Mouse (Mus musculus): ENCODE measurements around the gene Gm21992.

Gm21992 gene

DNA sequence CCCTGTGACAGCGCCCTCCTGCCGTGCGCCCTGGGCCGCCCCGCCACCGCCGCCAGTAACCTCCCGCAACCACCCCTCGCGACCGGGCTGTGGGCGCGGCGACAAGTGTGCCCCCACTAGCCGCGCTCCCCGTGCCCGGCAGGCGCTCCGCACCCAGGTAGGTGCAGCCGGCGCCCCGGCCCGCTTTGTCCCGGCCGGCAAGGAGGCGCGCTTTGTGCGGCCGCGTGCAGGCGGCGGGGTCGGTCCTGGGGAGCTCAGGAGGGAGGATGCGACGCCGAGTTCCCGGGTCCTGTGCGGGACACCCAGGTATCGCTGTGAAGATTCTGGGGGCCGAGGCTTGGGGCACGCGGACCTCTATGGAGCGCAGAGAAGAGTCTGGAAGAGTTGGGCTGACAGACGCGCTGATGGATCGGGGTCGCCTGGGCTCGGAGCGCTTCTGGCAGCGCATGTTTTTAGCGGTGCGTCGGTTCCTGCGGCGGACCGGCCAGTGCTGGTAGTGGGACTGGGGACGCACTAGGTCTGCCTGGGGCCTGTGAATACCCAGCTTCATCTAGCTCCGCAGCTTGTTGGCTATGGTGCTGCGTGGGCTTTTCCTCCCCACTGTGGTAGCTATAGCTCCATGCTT lies 99.1 kb downstream of the Gm21992 start:
- no peak for TF ChIP-seq GATA4 (IDR thresholded peaks at IDR 0.05; ENCODE audit: insufficient replicate concordance, low read length)

DNA sequence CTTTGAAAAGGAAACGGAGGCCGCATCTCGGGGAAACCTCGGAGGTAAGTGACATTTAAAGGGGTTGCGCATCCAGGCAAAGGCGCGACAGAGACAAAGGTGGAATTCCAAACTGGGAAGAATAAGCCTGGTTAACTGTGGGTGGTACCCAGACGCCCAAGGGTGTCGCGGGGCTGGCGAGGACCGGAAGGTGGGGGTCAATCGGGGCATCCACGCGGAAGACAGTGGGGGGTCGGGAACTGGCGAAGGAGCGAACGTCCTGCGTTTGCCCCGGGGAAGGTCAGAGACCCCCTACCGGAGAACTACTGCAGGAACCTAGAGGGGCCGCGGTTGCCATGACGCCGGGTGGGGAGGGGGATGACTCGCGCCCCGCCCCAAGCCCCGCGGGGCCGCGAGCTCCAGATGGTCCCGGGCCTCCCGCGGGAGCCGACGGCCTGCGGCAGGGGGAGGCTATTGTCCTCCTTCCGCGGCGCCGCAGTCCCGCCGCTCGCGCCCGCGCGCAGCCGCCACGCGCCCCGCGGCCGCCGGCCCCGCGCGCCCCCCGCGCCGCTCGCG lies 99.7 kb downstream of the Gm21992 start:
- TF ChIP-seq GATA4 (IDR thresholded peaks at IDR 0.05; ENCODE audit: insufficient replicate concordance, low read length): no peak

DNA sequence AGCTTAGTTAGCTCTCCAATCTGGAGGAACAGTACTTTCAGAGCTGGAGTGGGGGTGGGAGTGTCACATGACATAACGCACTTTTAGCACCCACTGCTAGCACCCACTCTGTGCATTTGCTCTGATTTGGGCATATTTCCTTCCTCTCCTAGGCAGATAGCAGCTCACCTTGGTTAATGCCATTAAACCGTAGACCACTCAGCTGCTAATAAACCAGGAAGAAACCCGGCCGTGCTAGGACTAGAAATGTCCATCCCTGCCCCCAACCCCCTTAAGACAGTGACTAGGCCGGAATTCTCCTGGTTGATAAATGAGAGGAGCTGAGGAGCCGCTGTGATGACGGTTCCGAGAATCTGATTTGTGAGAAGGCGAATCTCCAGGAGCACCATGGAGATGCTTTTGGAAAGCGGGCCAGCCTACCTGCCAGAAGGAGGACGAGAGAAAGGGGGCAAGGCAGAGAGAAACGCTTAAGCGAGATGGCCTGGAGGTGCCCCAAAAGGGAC lies 100.3 kb downstream of the Gm21992 start, which contains the start of gene Sptbn2:
Gene Sptbn2 (plus strand): TSS at position 70 of the 503 bp plus-strand sequence.
- no peak for TF ChIP-seq GATA4 (IDR thresholded peaks at IDR 0.05; ENCODE audit: insufficient replicate concordance, low read length)

DNA sequence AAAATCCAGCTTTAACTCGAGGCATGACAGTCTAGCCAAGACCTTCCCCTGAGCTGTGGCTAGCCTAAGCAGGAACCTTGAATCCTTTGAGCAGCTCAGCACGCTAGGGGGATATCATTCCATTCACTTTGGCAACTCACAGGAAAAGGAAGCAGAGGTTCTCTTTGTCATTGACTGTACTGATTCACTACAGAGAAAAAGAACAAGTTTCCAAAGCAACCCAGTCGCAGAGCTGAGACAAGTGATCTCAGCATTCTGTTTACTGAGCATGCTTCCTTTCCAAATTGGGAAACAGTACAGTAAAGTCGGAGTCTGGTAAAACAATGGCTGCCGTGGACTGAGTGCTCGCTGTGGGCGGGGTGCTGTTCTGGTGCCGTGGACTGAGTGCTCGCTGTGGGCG lies 102.6 kb downstream of the Gm21992 start:
- no peak for TF ChIP-seq GATA4 (IDR thresholded peaks at IDR 0.05; ENCODE audit: insufficient replicate concordance, low read length)

DNA sequence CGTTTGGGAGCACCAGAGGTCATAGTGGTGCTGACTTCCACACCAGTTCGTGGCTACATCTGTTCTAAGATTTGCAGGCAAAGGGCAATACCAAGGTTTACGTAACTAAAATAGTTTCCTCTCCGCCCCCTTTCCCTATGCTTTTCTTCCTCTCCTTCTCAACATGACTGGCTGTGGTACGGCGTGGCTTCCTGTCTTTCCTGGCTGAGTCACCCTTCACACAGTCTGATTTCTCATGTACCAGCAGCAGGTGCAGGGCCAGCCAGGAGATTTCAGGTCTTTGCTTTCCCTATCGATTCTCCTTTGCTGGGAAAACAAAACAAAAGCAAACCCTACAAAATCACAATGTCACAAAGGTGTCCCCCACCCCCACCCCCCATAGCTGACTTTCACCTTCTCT lies 110.2 kb downstream of the Gm21992 start:
- TF ChIP-seq GATA4 (IDR thresholded peaks at IDR 0.05; ENCODE audit: insufficient replicate concordance, low read length): no peak

DNA sequence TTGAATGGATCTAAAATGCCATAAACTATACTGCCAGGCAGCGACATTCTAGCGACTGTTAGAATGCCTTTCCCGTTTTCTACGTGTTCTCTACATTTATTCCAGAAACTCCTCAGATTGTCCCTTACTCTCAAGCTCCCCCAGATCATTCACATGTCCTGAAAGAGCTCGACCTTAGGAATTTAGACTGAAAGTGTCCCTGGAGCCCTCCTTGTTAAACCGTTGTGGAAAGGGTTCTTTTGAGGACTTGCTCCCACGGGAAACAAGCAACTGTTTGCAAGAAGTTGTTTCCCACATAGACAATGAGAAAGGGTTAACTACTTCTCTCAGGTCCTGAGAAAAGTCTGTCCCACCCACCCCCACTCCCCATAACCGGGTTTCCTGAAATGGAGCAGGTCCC lies 110.8 kb downstream of the Gm21992 start:
- TF ChIP-seq GATA4 (IDR thresholded peaks at IDR 0.05; ENCODE audit: insufficient replicate concordance, low read length): no peak

DNA sequence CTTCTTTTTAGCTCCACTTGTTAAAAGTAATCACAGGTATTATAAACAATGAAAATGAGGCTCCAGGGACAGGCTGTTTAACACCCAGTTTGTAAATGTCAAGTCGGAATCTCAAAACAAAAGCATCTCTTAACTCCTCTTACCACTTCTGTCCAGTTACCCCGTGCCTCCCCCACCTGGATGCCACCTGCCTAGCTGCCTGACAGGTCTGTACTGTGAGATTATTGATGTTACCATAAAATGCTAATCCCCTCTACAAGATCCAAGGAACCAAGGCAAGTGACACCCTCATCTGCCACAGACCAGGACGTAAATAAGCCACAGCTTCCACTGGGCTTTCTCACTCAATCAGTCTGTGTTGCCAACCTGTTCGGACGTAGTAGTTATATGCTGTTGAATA lies 111.6 kb downstream of the Gm21992 start:
- no peak for TF ChIP-seq GATA4 (IDR thresholded peaks at IDR 0.05; ENCODE audit: insufficient replicate concordance, low read length)

DNA sequence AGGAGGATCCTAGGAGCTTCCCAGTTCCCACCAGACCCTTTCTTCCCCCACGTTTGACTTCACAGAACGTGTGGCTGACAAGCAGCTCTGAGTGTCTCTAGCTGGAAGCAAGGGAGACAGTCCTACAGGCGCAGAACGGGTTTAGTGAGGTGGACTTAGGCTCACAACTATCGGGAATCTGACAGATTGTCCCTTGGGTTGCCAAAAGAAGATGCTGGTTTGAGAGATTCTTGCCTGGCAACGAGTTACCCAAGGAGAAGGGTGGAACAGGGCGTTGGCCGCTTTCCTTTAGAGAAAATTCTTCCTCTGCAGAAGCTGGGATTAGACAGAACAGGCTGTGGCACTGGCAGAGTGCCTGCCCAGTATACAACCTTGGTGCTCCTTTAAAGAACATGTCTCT lies 112.6 kb downstream of the Gm21992 start:
- no peak for TF ChIP-seq GATA4 (IDR thresholded peaks at IDR 0.05; ENCODE audit: insufficient replicate concordance, low read length)

DNA sequence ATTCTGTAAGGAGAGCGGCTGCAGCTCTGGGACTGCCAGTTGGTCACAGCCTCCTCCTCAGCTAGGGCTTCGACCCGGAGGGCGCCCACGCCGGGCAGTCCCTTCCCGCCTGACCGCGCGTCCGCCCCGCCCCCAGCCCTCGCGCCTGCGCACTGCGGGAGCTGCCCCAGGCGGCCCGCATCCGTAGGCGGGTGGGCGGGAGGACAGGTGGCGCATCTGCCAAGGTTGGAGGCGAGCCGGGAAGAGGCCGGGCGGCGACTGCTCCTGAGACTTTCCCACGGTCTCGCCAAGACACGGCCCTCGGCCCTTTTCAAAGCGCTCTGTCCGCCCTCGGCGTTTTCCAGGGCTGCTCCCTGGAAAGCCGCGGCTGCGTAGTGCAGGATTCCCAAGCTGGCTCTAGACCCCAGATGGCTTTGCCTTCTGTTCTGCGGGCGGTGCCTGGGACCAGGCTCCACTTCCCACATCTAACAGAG lies 113.2 kb downstream of the Gm21992 start, which contains the start of gene Gm960:
Gene Gm960 (minus strand): TSS at position 464 of the 473 bp plus-strand sequence.
- TF ChIP-seq GATA4 (IDR thresholded peaks at IDR 0.05; ENCODE audit: insufficient replicate concordance, low read length): no peak

DNA sequence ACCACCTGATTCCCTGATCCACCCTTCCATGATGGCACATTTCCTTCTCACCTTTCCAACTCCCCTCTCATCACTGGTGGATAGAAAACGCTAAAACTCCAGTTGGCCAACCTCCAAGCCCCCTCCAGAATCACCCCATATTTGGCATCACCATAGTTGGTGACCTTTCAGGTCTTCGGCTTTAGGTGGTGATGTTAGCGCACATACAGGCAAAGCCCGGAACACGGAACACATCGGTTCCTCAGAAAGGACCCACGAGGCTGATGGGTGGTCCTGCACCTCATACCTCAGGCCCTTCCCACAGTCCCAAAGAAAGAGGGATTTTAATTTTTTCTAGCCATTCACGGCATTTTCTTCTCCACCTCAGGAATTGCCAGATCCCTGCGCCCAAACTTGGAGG lies 113.7 kb downstream of the Gm21992 start:
- no peak for TF ChIP-seq GATA4 (IDR thresholded peaks at IDR 0.05; ENCODE audit: insufficient replicate concordance, low read length)

DNA sequence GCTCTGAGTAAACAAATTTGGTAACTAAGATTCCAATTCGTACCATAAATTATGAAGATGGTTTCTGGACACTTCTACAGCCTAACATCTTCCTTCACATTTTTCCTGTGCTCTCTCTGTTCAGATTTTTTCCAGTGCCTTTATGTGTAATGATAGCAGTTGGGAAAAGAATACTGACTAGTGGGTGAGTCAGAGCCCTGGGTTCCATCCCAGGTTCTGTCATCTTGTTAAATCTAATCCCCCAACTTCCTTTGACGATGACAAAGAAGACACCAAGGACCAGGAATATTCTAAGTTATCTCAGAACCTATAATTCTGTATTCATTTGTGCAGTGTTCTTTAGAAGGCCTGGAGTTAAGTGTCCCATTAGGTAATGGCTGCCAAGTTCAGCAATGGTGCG lies 114.3 kb downstream of the Gm21992 start:
- TF ChIP-seq GATA4 (IDR thresholded peaks at IDR 0.05; ENCODE audit: insufficient replicate concordance, low read length): no peak

DNA sequence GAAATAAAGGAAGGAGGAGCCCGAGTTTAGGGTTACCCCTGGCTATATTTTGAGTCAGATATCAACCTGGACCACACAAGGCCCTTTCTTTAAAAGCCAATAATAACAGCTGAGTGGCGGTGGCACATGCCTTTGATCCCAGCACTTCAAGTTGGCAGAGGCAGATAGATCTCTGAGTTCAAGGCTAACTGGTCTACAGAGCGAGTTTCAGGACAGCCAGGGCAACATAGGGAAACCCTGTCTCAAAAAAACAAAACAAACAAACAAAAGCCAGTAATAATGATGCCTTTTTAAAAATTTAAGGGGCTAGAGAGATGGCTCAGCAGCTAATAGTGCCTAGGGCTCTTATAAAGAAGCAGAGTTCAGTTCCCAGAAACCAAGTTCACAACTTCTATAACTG lies 117.1 kb downstream of the Gm21992 start:
- TF ChIP-seq GATA4 (IDR thresholded peaks at IDR 0.05; ENCODE audit: insufficient replicate concordance, low read length): no peak
